Mouse (Mus musculus) E14TG2a.4 (cell line): ENCODE measurements at regions not wholly inside any gene's neighbourhood (a gene's known extent, or its start where the extent isn't known, plus 50 kb on each side); places are given as distances from the start of the nearest gene placed in this dataset.

ENCODE experiments used
- H3K27me3 ChIP-seq: 2 replicates; pipeline ENCODE4 v1.6.1; 2014; ENCODE audit warnings: low read length, control low read depth; ENCODE audit not compliant: insufficient read depth
- H3K36me3 ChIP-seq: 2 replicates; pipeline ENCODE4 v1.6.1; 2014; ENCODE audit warnings: low read length, control low read depth; ENCODE audit not compliant: insufficient read depth
- H3K4me1 ChIP-seq: replicated peaks from 2 replicates; pipeline ENCODE4 v1.6.1; 2014; ENCODE audit warnings: low read depth, low read length, control low read depth
- H3K4me3 ChIP-seq: replicated peaks from 2 replicates; pipeline ENCODE4 v1.5.1; 2014; ENCODE audit warnings: mild to moderate bottlenecking, low read length
- H3K9me3 ChIP-seq: 2 replicates; pipeline ENCODE4 v1.6.1; 2014; ENCODE audit warnings: low read length, control low read depth
- CTCF ChIP-seq: conservative IDR thresholded peaks from 2 replicates; pipeline ENCODE4 v1.5.1; 2014; ENCODE audit warnings: low read length
- NANOG ChIP-seq: IDR thresholded peaks from 2 replicates; pipeline ENCODE4 v1.6.1; 2014; ENCODE audit warnings: borderline replicate concordance, low read length, mixed read lengths
- POU5F1 ChIP-seq: IDR thresholded peaks from 2 replicates; pipeline ENCODE4 v1.6.1; 2014; ENCODE audit warnings: low read length, borderline replicate concordance

GRCm38 (mm10) chr1:128762854-128763253 is 170.8 kb upstream of the Cxcr4 start:
- no peak for TF ChIP-seq POU5F1
- TF ChIP-seq NANOG = no peak
- no peak for TF ChIP-seq CTCF
- Histone ChIP-seq H3K4me1 (no peaks in the 10 kb centered on the region), H3K4me3 (no peak overlapping the region)

GRCm38 (mm10) chr1:128762076-128762475 is 170.0 kb upstream of the Cxcr4 start:
- H3K36me3 ChIP-seq = no peaks in the 10 kb centered on the region
- H3K9me3 ChIP-seq = peaks cover 11% of the 10 kb centered on the region; the same call in 1 of the 2 replicates
- H3K4me1 ChIP-seq = no peaks in the 10 kb centered on the region
- no peak for TF ChIP-seq CTCF
- TF ChIP-seq NANOG = no peak
- no peak for TF ChIP-seq POU5F1
- H3K4me3 ChIP-seq = no peak overlapping the region
- no peaks in the 10 kb centered on the region for H3K27me3 ChIP-seq

More at GRCm38 (mm10) chr1:128762854-128763253, 170.8 kb upstream of the Cxcr4 start:
- Histone ChIP-seq H3K27me3 (no peaks in the 10 kb centered on the region), H3K36me3 (no peaks in the 10 kb centered on the region), H3K9me3 (peaks cover 17% of the 10 kb centered on the region; the same call in 1 of the 2 replicates)

GRCm38 (mm10) chr1:128758802-128759481 is 166.8 kb upstream of the Cxcr4 start:
- Histone ChIP-seq H3K36me3 (no peaks in the 10 kb centered on the region), H3K27me3 (peaks cover 5% of the 10 kb centered on the region; the same call in 1 of the 2 replicates), H3K9me3 (peaks cover 10% of the 10 kb centered on the region; the same call in 1 of the 2 replicates), H3K4me3 (no peak overlapping the region), H3K4me1 (no peaks in the 10 kb centered on the region)
- no peak for TF ChIP-seq CTCF

- Histone ChIP-seq H3K27me3 (peaks cover 5% of the 10 kb centered on the region; the same call in 1 of the 2 replicates), H3K4me3 (no peak overlapping the region), H3K4me1 (no peaks in the 10 kb centered on the region), H3K36me3 (no peaks in the 10 kb centered on the region), H3K9me3 (peaks cover 7% of the 10 kb centered on the region; the same call in 1 of the 2 replicates)
- TF ChIP-seq CTCF (no peak), NANOG (no peak), POU5F1 (no peak)
Measured at GRCm38 (mm10) chr1:128758294-128758801, 166.3 kb upstream of the Cxcr4 start.

- Histone ChIP-seq H3K27me3 (peaks cover 5% of the 10 kb centered on the region; the same call in 1 of the 2 replicates), H3K36me3 (no peaks in the 10 kb centered on the region), H3K4me3 (no peak overlapping the region), H3K4me1 (peaks cover 1% of the 10 kb centered on the region; the same call in 1 of the 2 replicates), H3K9me3 (no peaks in the 10 kb centered on the region)
- TF ChIP-seq POU5F1 = no peak
- no peak for TF ChIP-seq NANOG
- TF ChIP-seq CTCF = no peak
Measured at GRCm38 (mm10) chr1:128753427-128754012, 161.4 kb upstream of the Cxcr4 start.

GRCm38 (mm10) chr1:128749437-128749994 is 157.4 kb upstream of the Cxcr4 start:
- Histone ChIP-seq H3K4me3 (no peak overlapping the region), H3K27me3 (no peaks in the 10 kb centered on the region; the same call in 1 of the 2 replicates), H3K36me3 (no peaks in the 10 kb centered on the region), H3K9me3 (no peaks in the 10 kb centered on the region), H3K4me1 (peaks cover 7% of the 10 kb centered on the region; the same call in 1 of the 2 replicates)
- TF ChIP-seq NANOG (no peak), CTCF (no peak)

- Histone ChIP-seq H3K27me3 (no peaks in the 10 kb centered on the region; the same call in 1 of the 2 replicates), H3K4me1 (peaks cover 7% of the 10 kb centered on the region; the same call in 1 of the 2 replicates), H3K4me3 (no peak overlapping the region), H3K36me3 (no peaks in the 10 kb centered on the region), H3K9me3 (no peaks in the 10 kb centered on the region)
- no peak for TF ChIP-seq CTCF
- no peak for TF ChIP-seq POU5F1
Measured at GRCm38 (mm10) chr1:128747196-128747790, 155.2 kb upstream of the Cxcr4 start.

- H3K4me3 ChIP-seq = no peak overlapping the region
- H3K9me3 ChIP-seq = no peaks in the 10 kb centered on the region
- no peaks in the 10 kb centered on the region; the same call in 1 of the 2 replicates for H3K27me3 ChIP-seq
- TF ChIP-seq CTCF (no peak), NANOG (no peak), POU5F1 (no peak)
- no peaks in the 10 kb centered on the region for H3K36me3 ChIP-seq
- peaks cover 7% of the 10 kb centered on the region; the same call in 1 of the 2 replicates for H3K4me1 ChIP-seq
Measured at GRCm38 (mm10) chr1:128746461-128747009, 154.4 kb upstream of the Cxcr4 start.
